Mouse (Mus musculus) brain, embryonic 14.5 days (tissue): ENCODE data around the gene Adgrb2.

Source experiments
- CTCF ChIP-seq: fragments of 200-500 bp; IDR thresholded peaks from 2 replicates; pipeline ENCODE4 v1.5.1; 2012; ENCODE audit warnings: inconsistent platforms, mild to moderate bottlenecking, moderate library complexity, borderline replicate concordance; ENCODE audit not compliant: insufficient read depth, insufficient read length; ENCODE audit errors: extremely low read depth
- POLR2A ChIP-seq: fragments of 200-500 bp; IDR thresholded peaks from 2 replicates; pipeline ENCODE4 v1.6.1; 2012; ENCODE audit warnings: mild to moderate bottlenecking, inconsistent platforms, borderline replicate concordance; ENCODE audit not compliant: poor library complexity, insufficient read depth, insufficient read length, severe bottlenecking; ENCODE audit errors: extremely low read depth

DNA sequence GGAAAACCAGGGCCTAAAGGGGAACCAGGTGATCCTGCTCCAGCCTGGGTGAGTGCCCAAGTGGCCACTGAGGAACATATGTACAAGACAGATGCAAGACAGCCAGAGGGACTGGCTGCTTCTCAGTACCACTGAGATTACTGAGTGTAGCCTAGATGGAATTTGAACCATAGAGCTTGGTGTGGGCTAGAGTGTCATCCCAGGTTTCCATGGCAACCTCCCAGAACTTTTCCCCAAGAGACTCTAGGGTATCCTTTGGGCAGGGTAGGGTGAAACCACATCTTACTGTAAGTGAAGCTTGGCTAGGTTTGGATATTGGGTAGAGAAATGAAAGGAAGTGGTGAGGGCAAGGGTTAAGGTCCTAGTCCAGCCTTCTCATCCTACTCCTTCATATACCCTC lies 76.3 kb downstream of the Adgrb2 start:
- no peak for TF ChIP-seq POLR2A
- TF ChIP-seq CTCF, result no peak
